Mouse (Mus musculus) thymus, postnatal 0 days (tissue): Measurements from ENCODE around the gene Dnajc24. TPM values are rescaled to one million over a fixed set of nuclear protein-coding genes. Genes with fewer than 3 reads are reported as not detected.

Experiments used
- DNase-seq: peaks from one replicate; pipeline ENCODE4 v3.0.0-alpha.2; 2015; ENCODE audit warnings: low spot score
- microRNA-seq: library from miRNA; unstranded; fragments of <30 nt; microRNA quantifications from one replicate; pipeline ENCODE4, GENCODE M21; 2016; ENCODE audit warnings: borderline number of aligned reads
- polyA plus RNA-seq: library from polyadenylated mRNA; unstranded; fragments of >200 nt; fragmentation: Nextera tagmentation; extraction: Ambion mirVana; gene quantifications from 2 replicates; pipeline ENCODE4 v1.2.1, GENCODE M21; 2015

Dnajc24 gene
- 58.6 and 58.7 TPM in 2 replicates for polyA plus RNA-seq

GRCm38 (mm10) chr2:106002835-106003739, at the start of gene Dnajc24:
Dnajc24 (minus strand) TSS chr2:106003549.
- peak; percentile 93 for DNase-seq

DNA sequence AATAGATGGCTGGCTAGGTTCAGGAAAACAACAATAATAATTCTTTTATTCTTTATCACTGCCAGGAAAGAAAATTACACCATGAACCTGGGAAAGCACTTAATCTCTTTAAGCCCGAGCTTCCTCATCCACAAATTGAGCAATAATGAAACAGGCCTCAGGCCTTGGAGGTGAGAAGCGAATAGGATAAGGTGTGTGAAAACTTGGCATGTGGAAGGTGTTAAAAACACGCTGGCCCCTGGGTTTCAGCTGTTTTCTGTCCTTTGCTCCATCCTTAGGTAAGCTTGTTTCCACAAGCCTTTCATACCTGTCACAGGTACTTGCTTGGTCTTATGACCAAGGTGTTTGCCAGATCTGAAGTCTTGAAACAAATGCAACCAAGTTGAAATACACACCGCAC, 43.3 kb upstream of the Dnajc24 start:
- no peak for DNase-seq

- no peak for DNase-seq
Measured at GRCm38 (mm10) chr2:106042495-106042894, 39.1 kb upstream of the Dnajc24 start.

- DNase-seq, result no peak
Measured at GRCm38 (mm10) chr2:106041961-106042360, 38.6 kb upstream of the Dnajc24 start.

DNA sequence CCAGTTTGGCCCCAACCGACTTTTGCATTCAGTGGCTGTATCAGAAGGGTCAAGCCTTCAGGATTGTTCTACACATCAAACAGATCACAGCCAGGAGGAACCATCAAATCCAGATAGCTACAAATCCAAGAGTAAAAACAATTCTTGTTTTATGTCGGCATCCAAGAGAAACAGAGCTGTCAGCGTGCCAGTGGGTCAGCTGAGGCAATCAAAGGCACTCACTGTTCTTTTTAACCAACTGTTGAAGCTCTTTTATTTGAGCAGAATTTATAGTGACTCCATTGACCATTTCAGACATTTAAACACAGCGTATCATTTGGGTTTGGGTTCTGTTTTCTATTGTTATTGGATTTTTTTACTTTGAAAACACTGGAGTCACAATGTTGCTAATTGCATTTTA, 34.9 kb upstream of the Dnajc24 start:
- no peak for DNase-seq

- no peak for DNase-seq
Measured at GRCm38 (mm10) chr2:106024895-106025294, 21.5 kb upstream of the Dnajc24 start.

- no peak for DNase-seq
Measured at GRCm38 (mm10) chr2:106008415-106008814, 5.1 kb upstream of the Dnajc24 start.

DNA sequence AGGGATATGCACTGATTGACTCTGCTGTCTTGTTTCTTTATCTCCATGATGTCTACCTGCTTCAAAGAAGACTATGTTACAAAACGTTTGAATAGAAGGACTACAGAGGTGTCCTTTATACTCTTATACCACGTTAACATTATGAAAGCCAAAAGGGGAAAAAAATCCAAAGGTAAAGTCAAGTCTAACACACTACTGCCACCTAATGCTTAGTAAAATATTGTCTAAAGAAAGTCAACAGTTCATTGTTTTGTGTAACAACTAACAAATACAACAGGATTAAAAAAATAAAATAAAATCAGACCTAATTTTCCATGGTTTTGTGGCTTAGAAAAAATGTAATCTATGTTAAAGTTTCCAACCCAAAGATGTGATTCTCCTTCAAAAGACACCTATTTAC, 15.3 kb downstream of the Dnajc24 start:
- no peak for DNase-seq

DNA sequence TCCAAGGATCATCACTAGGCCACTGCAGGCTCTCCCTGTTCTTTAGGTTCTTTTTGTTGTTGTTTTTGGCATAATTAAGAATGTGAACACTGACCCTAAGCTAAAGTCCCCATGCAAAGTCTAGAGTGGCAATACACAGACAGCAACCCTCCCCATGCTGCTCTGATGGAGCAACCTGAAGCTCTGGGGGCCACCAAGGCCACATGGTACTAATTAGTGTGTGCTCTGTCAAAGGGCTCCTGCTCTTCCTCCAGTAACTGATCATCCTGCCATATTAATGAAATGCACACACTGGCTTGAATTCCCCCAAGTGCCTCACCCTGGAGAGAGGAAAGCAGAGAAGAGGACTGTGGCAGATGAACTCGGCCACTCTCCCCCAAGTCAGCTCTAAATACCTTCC, 16.2 kb downstream of the Dnajc24 start:
- DNase-seq, result no peak

- DNase-seq, result no peak
Measured at GRCm38 (mm10) chr2:105985206-105985605, 18.1 kb downstream of the Dnajc24 start.

DNA sequence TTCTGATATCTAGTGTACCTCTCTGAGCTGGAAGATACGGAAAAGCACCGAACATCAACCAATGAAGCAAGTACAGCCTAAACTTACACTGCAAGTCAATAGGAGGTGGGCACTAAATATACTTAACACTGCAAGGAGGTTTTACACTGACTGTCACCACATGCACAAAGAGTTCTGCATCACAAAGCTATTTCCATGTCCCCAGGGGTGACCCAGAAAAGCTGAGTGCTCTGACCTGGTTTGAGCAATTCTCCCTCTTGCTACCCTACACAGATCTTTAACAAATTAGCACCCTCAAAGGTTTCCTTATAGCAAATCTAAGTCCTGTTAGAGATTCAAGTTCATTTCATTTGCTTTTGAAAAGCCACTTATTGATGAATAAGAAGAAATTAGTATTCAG, 25.3 kb downstream of the Dnajc24 start:
- DNase-seq, result no peak

DNA sequence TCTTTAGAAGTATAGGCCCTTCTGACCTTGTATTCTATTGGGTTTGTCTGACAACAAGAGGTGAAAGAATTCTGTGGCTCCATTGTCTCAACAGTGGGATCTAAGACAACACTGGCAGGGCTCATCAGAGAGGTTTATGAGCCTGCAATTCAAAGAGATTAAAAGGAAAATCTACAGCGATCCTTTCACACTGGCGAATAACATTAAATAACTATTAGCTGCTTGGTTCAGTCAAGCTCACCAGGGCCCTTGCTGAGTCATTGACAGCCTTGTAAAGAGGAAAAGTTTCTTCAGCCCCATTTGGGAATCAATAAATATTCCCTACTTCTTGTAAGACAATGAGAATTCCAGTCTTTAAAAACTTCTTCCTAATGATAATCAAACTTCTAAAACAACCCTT, 29.4 kb downstream of the Dnajc24 start:
- DNase-seq, result no peak

DNA sequence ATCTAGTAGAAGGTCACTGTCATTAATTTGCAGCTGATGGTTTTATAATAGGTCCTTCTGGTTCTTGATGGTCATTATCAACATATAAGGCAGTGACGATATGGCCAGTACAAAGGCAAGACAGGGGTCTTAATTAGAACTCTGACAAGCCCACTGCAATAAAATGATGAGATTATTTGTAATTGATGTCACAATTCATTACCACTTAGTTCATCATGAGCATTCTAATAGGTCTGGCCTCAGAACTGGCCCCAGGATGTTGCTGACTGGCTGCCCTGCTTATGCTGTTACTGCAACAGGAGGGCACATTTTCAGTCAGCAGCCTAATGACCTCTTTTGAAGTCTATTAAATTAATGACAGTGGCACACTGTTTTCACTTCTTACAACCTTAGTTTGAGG, 39.9 kb downstream of the Dnajc24 start:
- DNase-seq, result no peak

GRCm38 (mm10) chr2:105953862-105954261, 49.5 kb downstream of the Dnajc24 start:
- DNase-seq, result no peak

GRCm38 (mm10) chr2:105951350-105951940, 51.9 kb downstream of the Dnajc24 start:
- no peak for DNase-seq

DNA sequence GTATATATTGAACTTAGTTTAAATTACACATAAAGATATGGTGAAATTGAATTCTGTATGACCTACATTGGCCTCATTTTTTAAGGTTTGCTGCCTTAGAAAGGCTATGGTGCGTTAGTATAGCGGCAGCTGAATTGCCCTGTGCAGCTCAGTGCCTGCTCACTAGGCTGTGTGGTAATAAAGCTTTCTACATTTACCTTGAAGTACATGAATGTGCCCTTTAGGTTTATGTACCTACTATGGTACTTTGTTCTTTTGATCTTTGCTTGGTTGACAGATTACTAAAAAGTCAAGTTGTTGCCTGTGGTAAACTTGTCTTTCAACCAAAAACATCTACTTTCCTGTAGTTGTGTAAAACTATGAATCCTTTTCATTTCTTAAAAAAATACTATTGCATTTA, 53.2 kb downstream of the Dnajc24 start:
- DNase-seq, result no peak

GRCm38 (mm10) chr2:105917623-105918346, 85.6 kb downstream of the Dnajc24 start:
- no peak for DNase-seq

Small RNA genes lying within 50 kb of the gene (microRNA-seq; reads per million reads assigned to microRNA genes)
- gene Gm22002, result not detected

Other genes with a start within 250 kb of the Dnajc24 start
- 27.2 and 29.0 TPM in 2 replicates for gene Elp4, start 99.0 kb downstream of the Dnajc24 start, polyA plus RNA-seq
- gene Immp1l, start 98.9 kb downstream of the Dnajc24 start, polyA plus RNA-seq, result 154 and 166 TPM in 2 replicates